Mouse (Mus musculus): Measurements from ENCODE around the gene Hfe2. TPM values are rescaled to one million over a fixed set of nuclear protein-coding genes. Genes with fewer than 3 reads are reported as not detected.
"Not testable (repeated sequence)": the region's sequence is repeated elsewhere in the genome, so short reads cannot be mapped to it uniquely, and the experiment has no call there.

Hfe2 gene
- total and polyA plus RNA-seq, 3 experiments, result not detected

DNA sequence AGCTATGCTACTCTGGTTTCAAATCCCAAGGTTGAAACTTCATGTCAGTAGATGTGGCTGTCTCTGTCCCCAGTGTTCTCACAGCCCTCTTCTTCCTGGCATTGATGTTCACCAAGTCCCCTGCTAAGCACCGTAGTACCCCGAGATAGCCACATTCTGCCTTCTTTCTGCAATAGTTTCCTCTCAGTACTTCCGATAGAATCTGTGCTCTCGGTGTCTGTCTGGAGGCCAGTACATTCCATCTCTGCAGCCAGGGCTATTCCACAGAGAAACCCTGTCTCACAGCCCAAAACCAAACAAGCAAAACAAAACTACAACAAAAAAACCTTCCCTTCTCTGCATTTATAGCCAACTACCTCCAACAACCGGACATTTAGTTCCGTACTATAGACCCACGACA lies 28.8 kb upstream of the Hfe2 start:
- H3K36me3 ChIP-seq (replicated peaks), result no peaks in the 10 kb centered on the region
- TF ChIP-seq CTCF (IDR thresholded peaks at IDR 0.05; ENCODE audit: low read depth, low read length), result no peak
- no peak for TF ChIP-seq GATA2 (IDR thresholded peaks at IDR 0.05; ENCODE audit: borderline replicate concordance, low read depth, low read length)
- TF ChIP-seq POLR2AphosphoS5 (IDR thresholded peaks at IDR 0.05; ENCODE audit: insufficient replicate concordance, low read depth, low read length), result no peak
- TF ChIP-seq GATA1 (IDR thresholded peaks at IDR 0.05; ENCODE audit: borderline replicate concordance, low read length), result no peak
- TF ChIP-seq TAL1 (conservative IDR thresholded peaks at IDR 0.05; ENCODE audit: low read depth, low read length), result no peak
- no peaks in the 10 kb centered on the region for H3K9me3 ChIP-seq (replicated peaks)
- ATAC-seq (ENCODE audit: extremely low read depth, insufficient number of reproducible peaks, low FRiP score, poor library complexity, severe bottlenecking) (no peak), DNase-seq (ENCODE audit: low spot score) (no peak)
- no peaks in the 10 kb centered on the region for H3K27me3 ChIP-seq (ENCODE audit: insufficient read depth, low read length)
- H3K4me3 ChIP-seq (ENCODE audit: low read depth, low read length), result no peak overlapping the region
- H3K4me1 ChIP-seq (ENCODE audit: insufficient read depth, low read depth, low read length), result peaks cover 34% of the 10 kb centered on the region

DNA sequence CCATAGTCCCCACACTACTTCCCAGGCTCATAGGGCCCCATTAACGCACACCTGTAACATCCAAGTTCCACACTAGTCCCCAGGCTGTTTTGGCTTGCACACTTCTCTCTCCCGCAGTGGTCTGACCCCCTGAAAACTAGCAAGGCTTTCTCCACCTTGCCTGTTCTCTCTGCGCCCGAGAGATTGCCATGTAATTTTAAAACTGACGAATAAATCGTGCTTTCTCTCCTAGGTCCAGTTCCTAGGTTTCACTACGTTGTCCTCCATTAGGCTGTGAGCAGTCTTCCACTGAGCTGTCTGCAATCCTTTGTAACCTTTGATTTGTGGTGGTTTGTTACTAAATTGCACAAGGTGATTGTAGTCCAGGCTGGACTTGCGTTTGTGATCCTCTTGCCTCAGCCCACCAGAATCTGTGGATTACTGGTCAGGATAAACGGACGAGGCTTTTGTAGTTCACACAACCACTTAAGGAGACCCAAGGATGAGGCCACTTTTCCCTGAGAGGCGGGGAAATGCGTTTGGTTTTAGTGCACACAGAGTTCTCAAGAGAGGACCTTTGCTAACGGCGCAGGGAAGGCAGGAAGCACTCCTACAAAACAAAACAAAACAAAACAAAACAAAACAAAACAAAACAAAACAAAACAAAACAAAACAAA lies 28.2 kb upstream of the Hfe2 start:
- not testable (repeated sequence) for H3K9me3 ChIP-seq (replicated peaks); ATAC-seq (ENCODE audit: extremely low read depth, insufficient number of reproducible peaks, low FRiP score, poor library complexity, severe bottlenecking); DNase-seq (ENCODE audit: low spot score); H3K27me3 ChIP-seq (ENCODE audit: insufficient read depth, low read length); H3K36me3 ChIP-seq (replicated peaks)
- Histone ChIP-seq H3K4me3 (ENCODE audit: low read depth, low read length) (peak overlapping the region; percentile 72; the same call in 1 of the 2 replicates), H3K4me1 (ENCODE audit: insufficient read depth, low read depth, low read length) (peaks cover 34% of the 10 kb centered on the region)

DNA sequence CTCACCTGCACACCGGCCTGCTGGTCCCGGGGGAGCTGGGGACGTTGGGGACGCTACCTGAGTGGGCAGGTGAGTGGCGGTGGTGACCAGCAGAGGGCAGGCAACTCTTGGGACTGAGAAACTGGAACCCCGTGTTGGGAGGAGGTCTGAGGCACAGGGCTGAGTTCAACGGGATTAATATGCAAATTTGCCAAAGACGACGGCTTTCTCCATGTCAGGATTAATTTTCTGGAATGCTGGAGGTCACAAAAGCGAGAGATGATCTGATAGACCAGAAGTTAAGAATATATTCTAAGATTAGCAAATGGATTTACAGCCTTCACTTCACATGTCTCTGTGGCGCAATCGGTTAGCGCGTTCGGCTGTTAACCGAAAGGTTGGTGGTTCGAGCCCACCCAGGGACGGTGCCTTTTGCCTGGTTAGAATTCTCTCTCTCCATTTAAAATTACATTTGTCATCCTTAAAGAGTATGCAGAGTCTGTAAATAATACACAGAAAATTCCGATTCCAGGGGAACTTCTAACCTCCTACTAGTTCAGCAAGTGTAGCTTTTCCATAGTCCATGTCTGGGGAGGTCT lies 27.4 kb upstream of the Hfe2 start:
- no peak for DNase-seq (ENCODE audit: low spot score)
- peak overlapping the region; percentile 72 for H3K4me3 ChIP-seq (ENCODE audit: low read depth, low read length)
- no peak for ATAC-seq (ENCODE audit: extremely low read depth, insufficient number of reproducible peaks, low FRiP score, poor library complexity, severe bottlenecking)
- H3K36me3 ChIP-seq (replicated peaks), result no peaks in the 10 kb centered on the region
- peaks cover 42% of the 10 kb centered on the region for H3K4me1 ChIP-seq (ENCODE audit: insufficient read depth, low read depth, low read length)
- H3K27me3 ChIP-seq (ENCODE audit: insufficient read depth, low read length), result no peaks in the 10 kb centered on the region
- peak; percentile 13; the same call in 1 of the 2 replicates for TF ChIP-seq CTCF (IDR thresholded peaks at IDR 0.05; ENCODE audit: low read depth, low read length)
- TF ChIP-seq POLR2AphosphoS5 (IDR thresholded peaks at IDR 0.05; ENCODE audit: insufficient replicate concordance, low read depth, low read length), result no peak
- no peak for TF ChIP-seq GATA2 (IDR thresholded peaks at IDR 0.05; ENCODE audit: borderline replicate concordance, low read depth, low read length)
- H3K9me3 ChIP-seq (replicated peaks), result no peaks in the 10 kb centered on the region

DNA sequence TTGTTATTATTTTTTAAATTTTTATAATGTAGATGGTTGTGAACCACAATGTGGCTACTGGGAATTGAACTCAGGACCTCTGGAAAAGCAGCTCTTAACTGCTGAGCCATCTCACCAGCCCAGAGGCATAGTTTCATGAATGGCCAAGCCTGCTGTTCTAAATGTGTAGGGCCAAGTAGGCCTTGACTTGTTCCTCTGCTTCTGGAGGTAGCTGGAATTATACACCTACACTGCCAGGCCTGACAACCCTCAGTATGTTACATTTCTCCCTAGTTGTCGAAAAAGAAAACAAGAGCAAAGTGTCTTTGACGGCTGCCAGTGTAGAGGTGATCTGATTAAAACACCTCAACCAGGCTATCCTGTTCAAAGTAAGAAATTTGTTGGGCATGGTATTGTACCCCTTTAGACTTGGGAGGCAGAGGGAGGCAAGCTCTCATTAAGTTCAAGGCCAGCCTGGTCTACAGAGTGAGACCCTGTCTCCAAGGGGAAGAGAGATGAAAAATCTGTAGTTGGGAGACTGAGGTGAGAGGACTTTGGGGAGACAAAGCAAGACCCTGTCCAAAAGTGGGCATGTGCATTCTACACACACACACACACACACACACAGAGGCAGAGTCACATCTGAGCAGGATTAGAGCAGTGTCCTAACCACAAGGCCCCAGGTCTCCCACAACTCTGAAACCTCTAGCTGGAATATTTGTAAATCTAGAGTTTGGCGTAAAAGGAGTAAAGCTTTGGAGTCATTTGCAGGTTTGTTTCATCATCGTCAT lies 26.3 kb upstream of the Hfe2 start:
- Histone ChIP-seq H3K36me3 (replicated peaks) (no peaks in the 10 kb centered on the region), H3K4me1 (ENCODE audit: insufficient read depth, low read depth, low read length) (peaks cover 50% of the 10 kb centered on the region), H3K9me3 (replicated peaks) (no peaks in the 10 kb centered on the region), H3K4me3 (ENCODE audit: low read depth, low read length) (no peak overlapping the region; the same call in 1 of the 2 replicates), H3K27me3 (ENCODE audit: insufficient read depth, low read length) (no peaks in the 10 kb centered on the region)
- ATAC-seq (ENCODE audit: extremely low read depth, insufficient number of reproducible peaks, low FRiP score, poor library complexity, severe bottlenecking), result no peak
- DNase-seq (ENCODE audit: low spot score), result no peak
- TF ChIP-seq POLR2AphosphoS5 (IDR thresholded peaks at IDR 0.05; ENCODE audit: insufficient replicate concordance, low read depth, low read length) (no peak), GATA1 (IDR thresholded peaks at IDR 0.05; ENCODE audit: borderline replicate concordance, low read length) (no peak), CTCF (IDR thresholded peaks at IDR 0.05; ENCODE audit: low read depth, low read length) (no peak), GATA2 (IDR thresholded peaks at IDR 0.05; ENCODE audit: borderline replicate concordance, low read depth, low read length) (no peak), TAL1 (conservative IDR thresholded peaks at IDR 0.05; ENCODE audit: low read depth, low read length) (no peak)

DNA sequence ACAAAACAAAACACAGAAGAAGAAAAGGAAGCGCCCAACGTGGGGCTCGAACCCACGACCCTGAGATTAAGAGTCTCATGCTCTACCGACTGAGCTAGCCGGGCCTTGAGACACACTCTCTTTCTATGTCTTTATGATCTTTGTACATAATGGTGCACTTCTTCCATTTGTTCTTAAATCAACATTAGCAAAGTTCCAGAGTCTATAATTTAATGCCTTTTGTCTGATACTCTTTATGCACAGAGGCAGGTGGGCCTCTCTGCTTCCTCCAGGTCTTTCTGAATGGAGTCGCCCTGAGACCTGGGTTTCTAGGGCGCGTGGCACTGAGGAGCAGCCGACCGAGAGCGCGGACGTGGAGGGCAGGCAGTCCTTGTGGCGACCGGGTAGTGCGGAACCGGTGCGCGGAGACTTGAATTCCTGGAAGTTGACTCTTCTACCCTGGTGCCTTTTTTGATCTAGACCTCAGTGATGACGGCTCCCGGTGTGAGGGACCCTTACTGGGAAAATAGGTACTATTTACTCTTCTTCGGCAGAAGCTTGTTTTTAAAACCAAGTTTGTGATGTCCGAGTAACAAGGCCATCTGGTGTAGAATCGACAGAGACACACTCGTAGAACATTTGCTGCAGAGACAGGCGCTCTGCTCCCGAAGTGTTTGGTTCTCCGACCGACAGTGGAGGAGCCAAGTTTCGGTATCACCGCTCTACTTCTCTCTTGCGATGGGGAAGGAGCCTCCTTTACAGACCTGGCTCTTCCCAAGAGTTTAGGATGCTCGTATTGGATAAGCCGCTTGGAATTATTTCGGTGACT lies 25.3 kb upstream of the Hfe2 start:
- no peak for DNase-seq (ENCODE audit: low spot score)
- H3K9me3 ChIP-seq (replicated peaks), result no peaks in the 10 kb centered on the region
- ATAC-seq (ENCODE audit: extremely low read depth, insufficient number of reproducible peaks, low FRiP score, poor library complexity, severe bottlenecking), result no peak
- peak overlapping the region; percentile 76 for H3K4me3 ChIP-seq (ENCODE audit: low read depth, low read length)
- no peaks in the 10 kb centered on the region for H3K36me3 ChIP-seq (replicated peaks)
- H3K4me1 ChIP-seq (ENCODE audit: insufficient read depth, low read depth, low read length), result peaks cover 50% of the 10 kb centered on the region
- TF ChIP-seq TAL1 (conservative IDR thresholded peaks at IDR 0.05; ENCODE audit: low read depth, low read length) (no peak), GATA1 (IDR thresholded peaks at IDR 0.05; ENCODE audit: borderline replicate concordance, low read length) (no peak), POLR2AphosphoS5 (IDR thresholded peaks at IDR 0.05; ENCODE audit: insufficient replicate concordance, low read depth, low read length) (no peak), GATA2 (IDR thresholded peaks at IDR 0.05; ENCODE audit: borderline replicate concordance, low read depth, low read length) (no peak), CTCF (IDR thresholded peaks at IDR 0.05; ENCODE audit: low read depth, low read length) (no peak)
- H3K27me3 ChIP-seq (ENCODE audit: insufficient read depth, low read length), result no peaks in the 10 kb centered on the region

DNA sequence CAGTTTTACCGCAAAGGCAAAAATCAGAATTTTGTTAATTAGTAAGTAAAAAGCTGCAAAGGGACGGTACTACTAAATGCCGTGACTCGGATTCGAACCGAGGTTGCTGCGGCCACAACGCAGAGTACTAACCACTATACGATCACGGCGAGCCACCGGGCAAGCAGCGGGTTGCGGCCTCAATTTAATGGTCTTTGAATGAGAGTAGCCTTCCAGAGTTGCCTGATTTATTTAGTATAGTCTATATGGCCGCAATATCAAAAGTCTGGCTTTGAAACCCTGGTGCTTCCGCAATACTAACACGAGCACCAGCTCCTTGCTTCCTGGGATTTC lies 24.7 kb upstream of the Hfe2 start:
- H3K4me3 ChIP-seq (ENCODE audit: low read depth, low read length), result peak overlapping the region; percentile 76
- ATAC-seq (ENCODE audit: extremely low read depth, insufficient number of reproducible peaks, low FRiP score, poor library complexity, severe bottlenecking) (peak; percentile 48; the same call in 1 of the 2 replicates), DNase-seq (ENCODE audit: low spot score) (no peak)
- TF ChIP-seq TAL1 (conservative IDR thresholded peaks at IDR 0.05; ENCODE audit: low read depth, low read length), result no peak
- TF ChIP-seq GATA2 (IDR thresholded peaks at IDR 0.05; ENCODE audit: borderline replicate concordance, low read depth, low read length), result no peak
- TF ChIP-seq GATA1 (IDR thresholded peaks at IDR 0.05; ENCODE audit: borderline replicate concordance, low read length), result no peak
- no peak for TF ChIP-seq CTCF (IDR thresholded peaks at IDR 0.05; ENCODE audit: low read depth, low read length)
- TF ChIP-seq POLR2AphosphoS5 (IDR thresholded peaks at IDR 0.05; ENCODE audit: insufficient replicate concordance, low read depth, low read length), result no peak
- H3K4me1 ChIP-seq (ENCODE audit: insufficient read depth, low read depth, low read length), result peaks cover 50% of the 10 kb centered on the region
- H3K36me3 ChIP-seq (replicated peaks), result no peaks in the 10 kb centered on the region
- 0 out of 2 replicates have a peak, but pooled peaks cover 4% of the 10 kb centered on the region for H3K27me3 ChIP-seq (ENCODE audit: insufficient read depth, low read length)
- H3K9me3 ChIP-seq (replicated peaks), result no peaks in the 10 kb centered on the region

All from G1E (cell line).